In the genomic region with DNA sequence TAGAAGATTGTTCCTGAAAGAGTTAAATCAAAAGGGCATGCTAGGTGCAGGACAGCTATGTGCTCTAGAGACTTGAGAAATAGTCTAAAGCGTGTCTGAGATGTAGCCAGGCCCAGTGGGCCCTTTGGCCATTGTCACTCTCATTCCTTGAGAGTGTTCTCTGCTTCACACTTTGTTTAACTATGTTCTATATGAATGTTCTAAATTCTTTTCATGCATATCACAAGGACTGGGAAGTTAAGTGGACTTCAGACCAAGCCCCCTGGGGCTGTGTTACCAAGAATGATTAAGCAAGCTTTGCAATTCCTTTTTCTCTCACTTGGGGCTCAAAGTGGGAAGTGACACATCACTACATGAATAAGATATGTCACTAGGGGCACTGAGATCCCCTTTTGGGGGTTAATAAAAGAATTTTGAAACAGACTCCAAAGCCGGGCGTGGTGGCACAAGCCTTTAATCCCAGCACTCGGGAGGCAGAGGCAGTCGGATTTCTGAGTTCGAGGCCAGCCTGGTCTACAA, we compare ENCODE assay signal across 32 mouse cellular contexts. TPM values are rescaled to one million over a fixed set of nuclear protein-coding genes. Genes with fewer than 3 reads are reported as not detected.
A peak's percentile ranks its signal among the peaks of the same experiment; 100 is the strongest.
DNase-seq lines count a peak whose midpoint lies in the region; ATAC-seq and TF ChIP-seq lines count a peak whose summit lies in the region.
"Had no signal": no experiment of that assay in that cellular context is flagged by ENCODE, and none has a peak within 500 bp of the region (broad histone marks: within the 10 kb centered on the region; RNA-seq: fewer than 3 reads in every experiment).

No protein-coding gene starts in this region.

- no peak for TF ChIP-seq RAD21 in MEL (IDR thresholded peaks at IDR 0.05; ENCODE audit: low read depth, low read length)

- peak in 2 of 3 experiments; percentile 16 to 18; a peak in 2 of 6 replicates for TF ChIP-seq CTCF in MEL (IDR thresholded peaks at IDR 0.05 in 2 of 3, conservative IDR thresholded peaks at IDR 0.05 in 1 of 3; ENCODE audit: control insufficient read depth in 1 of 3, insufficient read depth in 1 of 3, low read depth in 2 of 3, low read length in 3 of 3, poor library complexity in 1 of 3, severe bottlenecking in 1 of 3)

- ATAC-seq in granulocyte monocyte progenitor cell, adult 5-6 weeks (replicated peaks; ENCODE audit: poor library complexity, severe bottlenecking) = peak; percentile 76
- ATAC-seq: CD4-positive, CD25-positive, alpha-beta regulatory T cell, adult 4 months; forebrain, embryonic 14.5 days; forebrain, postnatal 0 days; hindbrain, embryonic 16.5 days; Patski had no signal

- H3K9me3 ChIP-seq in MEL (replicated peaks; ENCODE audit: insufficient read depth, low read length) = no peaks in the 10 kb centered on the region
- H3K9me3 ChIP-seq: embryonic facial prominence, embryonic 12.5 days; embryonic facial prominence, embryonic 15.5 days; heart, embryonic 12.5 days; heart, embryonic 15.5 days; hindbrain, embryonic 10.5 days; hindbrain, embryonic 13.5 days had no signal

- peak overlapping the region; percentile 93 for H3K27ac ChIP-seq in MEL (ENCODE audit: control insufficient read depth, low read depth, low read length)
- H3K27ac ChIP-seq: embryonic facial prominence, embryonic 12.5 days; embryonic facial prominence, embryonic 15.5 days; gastrocnemius, adult 2 months; heart, embryonic 15.5 days; hindbrain, embryonic 10.5 days; hindbrain, embryonic 13.5 days had no signal

- peak overlapping the region; percentile 64 for H3K9ac ChIP-seq in MEL (ENCODE audit: control insufficient read depth, low read depth, low read length, poor library complexity, severe bottlenecking)
- H3K9ac ChIP-seq: embryonic facial prominence, embryonic 12.5 days; embryonic facial prominence, embryonic 15.5 days; forebrain, postnatal 0 days; heart, embryonic 12.5 days; heart, embryonic 15.5 days; hindbrain, embryonic 13.5 days had no signal

- peak overlapping the region; percentile 46 to 56; a peak in 3 of 4 replicates for H3K4me3 ChIP-seq in MEL (ENCODE audit: control insufficient read depth in 1 of 2, insufficient read depth in 1 of 2, low read depth in 2 of 2, low read length in 2 of 2)
- H3K4me3 ChIP-seq: embryonic facial prominence, embryonic 12.5 days; embryonic facial prominence, embryonic 15.5 days; gastrocnemius, adult 2 months; heart, embryonic 12.5 days; heart, embryonic 15.5 days; hindbrain, embryonic 10.5 days; hindbrain, embryonic 13.5 days had no signal

- intact Hi-C loops in left cerebral cortex, postnatal 25 days (cut with DNase I) = no loop called here

- no peak for TF ChIP-seq POLR2A in MEL (IDR thresholded peaks at IDR 0.05; ENCODE audit: control insufficient read depth in 1 of 2, insufficient read depth in 1 of 2, low read depth in 1 of 2, low read length in 2 of 2, poor library complexity in 1 of 2)

- peak in 1 of 2 experiments; percentile 20; a peak in 1 of 4 replicates for TF ChIP-seq EP300 in MEL (IDR thresholded peaks at IDR 0.05; ENCODE audit: low read depth in 1 of 2, low read length in 2 of 2)

- DNase-seq in lung, postnatal 36 days = peak; percentile 4
- DNase-seq in lung, postnatal 25 days (ENCODE audit: low spot score) = no peak
- peak; percentile 78 for DNase-seq in MEL (ENCODE audit: low read depth, low spot score)
- no peak for DNase-seq in cerebellum, postnatal 10 days
- no peak for DNase-seq in left cerebral cortex, postnatal 25 days (ENCODE audit: low spot score in 2 of 2)
- DNase-seq in layer of hippocampus, adult 11-12 months (ENCODE audit: low spot score) = no peak
- DNase-seq: adrenal gland, postnatal 10 days; adrenal gland, postnatal 36 days; cerebellum, adult 18-20 months; cerebellum, adult 9-10 months; cerebellum, postnatal 25 days; forebrain, postnatal 0 days; gastrocnemius, adult 2 months; gastrocnemius, postnatal 14 days; heart, adult 18-20 months; heart, postnatal 10 days; heart, postnatal 36 days had no signal

- peaks cover 11% of the 10 kb centered on the region for H3K79me2 ChIP-seq in MEL (ENCODE audit: control insufficient read depth, insufficient read depth, low read length, poor library complexity)

- H3K36me3 ChIP-seq in MEL (ENCODE audit: control insufficient read depth in 1 of 2, insufficient read depth in 2 of 2, low read length in 2 of 2) = peaks cover 0 to 28% of the 10 kb centered on the region in 2 experiments; a peak in 2 of 4 replicates
- H3K36me3 ChIP-seq: embryonic facial prominence, embryonic 12.5 days; embryonic facial prominence, embryonic 15.5 days; heart, embryonic 12.5 days; heart, embryonic 15.5 days; hindbrain, embryonic 10.5 days; hindbrain, embryonic 13.5 days had no signal

- H3K27me3 ChIP-seq in MEL (ENCODE audit: control insufficient read depth in 1 of 2, insufficient read depth in 2 of 2, low read length in 2 of 2) = no peaks in the 10 kb centered on the region
- H3K27me3 ChIP-seq: embryonic facial prominence, embryonic 12.5 days; embryonic facial prominence, embryonic 15.5 days; heart, embryonic 15.5 days; Patski had no signal

- H3K4me1 ChIP-seq in MEL (ENCODE audit: control insufficient read depth in 1 of 2, insufficient read depth in 2 of 2, low read length in 2 of 2) = peaks cover 12 to 40% of the 10 kb centered on the region in 2 experiments

TF ChIP-seq in MEL, 35 proteins besides CTCF, POLR2A, EP300 and RAD21:
- TF ChIP-seq ETS1 (IDR thresholded peaks at IDR 0.05; ENCODE audit: low read depth, low read length) (peak; percentile 25; the same call in 1 of the 2 replicates), TBP (IDR thresholded peaks at IDR 0.05; ENCODE audit: low read depth, low read length) (no peak)

RNA-seq across cellular contexts. Expression of a gene that starts 3.8 kb away (rescaled TPM):
- 12.5 and 15.1 TPM in 2 replicates for total RNA-seq in MEL (2012; rRNA removed)
- 100 to 1,000 TPM in 1 of 2 experiments, 10 to 100 TPM in 1; 15.4 to 186 TPM for polyA plus RNA-seq in MEL (2012; ENCODE audit: insufficient read depth in 1 of 2, insufficient read length in 2 of 2, low read depth in 1 of 2, low replicate concordance in 2 of 2, missing spikeins in 1 of 2)
- total RNA-seq in granulocyte monocyte progenitor cell, adult 5-6 weeks (2014; fragmentation: Nextera tagmentation) = 26.8 TPM in 2 replicates
- 28.2 and 29.3 TPM in 2 replicates for total RNA-seq in granulocyte monocyte progenitor cell, adult 5-6 weeks (2017)
- total RNA-seq in left cerebral cortex, postnatal 25 days (2021) = 10 to 100 TPM; 20.1 to 23.4 TPM

RNA-seq across cellular contexts. Expression of a gene that starts 43.7 kb away (rescaled TPM):
- not detected in 2 replicates for total RNA-seq in MEL (2012; rRNA removed)
- polyA plus RNA-seq in MEL (2012; ENCODE audit: insufficient read depth in 1 of 2, insufficient read length in 2 of 2, low read depth in 1 of 2, low replicate concordance in 2 of 2, missing spikeins in 1 of 2) = not detected
- total RNA-seq in granulocyte monocyte progenitor cell, adult 5-6 weeks (2014; fragmentation: Nextera tagmentation) = not detected in 2 replicates
- not detected in 2 replicates for total RNA-seq in granulocyte monocyte progenitor cell, adult 5-6 weeks (2017)
- total RNA-seq in left cerebral cortex, postnatal 25 days (2021) = 1 to 10 TPM in 1 of 2 experiments, under 1 TPM in 1; 0.76 to 3.1 TPM
- total RNA-seq: adrenal gland, adult 18-20 months; adrenal gland, postnatal 10 days; adrenal gland, postnatal 36 days; gastrocnemius, adult 2 months; gastrocnemius, postnatal 14 days; gastrocnemius, postnatal 4 days; heart, adult 18-20 months; heart, postnatal 10 days; heart, postnatal 36 days had no signal
- polyA plus RNA-seq: C2C12; CD4-positive, CD25-positive, alpha-beta regulatory T cell, adult 4 months; embryonic facial prominence, embryonic 12.5 days; forebrain, embryonic 11.5 days; forebrain, embryonic 14.5 days; heart, embryonic 12.5 days; heart, embryonic 15.5 days; Patski had no signal

RNA-seq across cellular contexts. Expression of a gene that starts 44.9 kb away (rescaled TPM):
- not detected in 2 replicates for total RNA-seq in MEL (2012; rRNA removed)
- not detected for polyA plus RNA-seq in MEL (2012; ENCODE audit: insufficient read depth in 1 of 2, insufficient read length in 2 of 2, low read depth in 1 of 2, low replicate concordance in 2 of 2, missing spikeins in 1 of 2)
- total RNA-seq in granulocyte monocyte progenitor cell, adult 5-6 weeks (2014; fragmentation: Nextera tagmentation) = not detected in 2 replicates
- total RNA-seq in granulocyte monocyte progenitor cell, adult 5-6 weeks (2017) = not detected in 2 replicates
- total RNA-seq in left cerebral cortex, postnatal 25 days (2021) = 1 to 10 TPM in 1 of 2 experiments, under 1 TPM in 1; 0.57 to 2.7 TPM
- total RNA-seq: adrenal gland, adult 18-20 months; adrenal gland, postnatal 36 days; gastrocnemius, adult 2 months; gastrocnemius, postnatal 14 days; gastrocnemius, postnatal 4 days; heart, adult 18-20 months; heart, postnatal 10 days had no signal
- polyA plus RNA-seq: C2C12; CD4-positive, CD25-positive, alpha-beta regulatory T cell, adult 4 months; Patski had no signal

Comparison
In these comparisons a context has a peak if more than half of its experiments do, and no peak if none do; other contexts are left out.
1. DNase-seq: peak in lung, postnatal 36 days (single experiment) and MEL (single experiment); none in lung, postnatal 25 days (single experiment), cerebellum, postnatal 10 days (0 of 2), left cerebral cortex, postnatal 25 days (0 of 2) and layer of hippocampus, adult 11-12 months (single experiment).